Mouse (Mus musculus): Measurements from ENCODE around the gene Casp6. TPM values are rescaled to one million over a fixed set of nuclear protein-coding genes. Genes with fewer than 3 reads are reported as not detected.

Casp6 gene
- polyA plus RNA-seq, 1 experiment from 2014 or later: 16.5 TPM

DNA sequence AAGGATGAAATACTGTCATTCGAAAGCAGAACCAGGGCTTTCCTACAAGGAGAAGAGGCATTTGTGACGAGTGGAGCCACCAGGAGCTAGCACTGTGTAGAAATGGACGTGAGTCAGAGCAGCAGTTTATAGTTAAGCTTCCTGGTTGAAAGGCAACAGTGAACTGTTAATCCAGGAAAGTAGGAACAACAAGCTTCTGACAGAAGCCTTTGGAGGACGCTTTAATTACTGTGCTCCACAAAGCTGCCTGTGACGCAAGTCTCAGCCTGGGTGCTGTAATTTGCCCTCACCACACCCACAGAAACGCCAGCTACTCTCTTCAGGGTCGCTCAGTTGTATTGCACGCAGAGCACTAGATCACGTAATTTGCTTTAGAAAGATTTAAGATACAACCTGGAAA lies 35.3 kb downstream of the Casp6 start:
- no peak overlapping the region for H3K27ac ChIP-seq (ENCODE audit: low read length)
- H3K9ac ChIP-seq (ENCODE audit: low read depth, low read length): no peak overlapping the region
- H3K4me3 ChIP-seq (ENCODE audit: low read depth, low read length): no peak overlapping the region
- no peaks in the 10 kb centered on the region for H3K36me3 ChIP-seq (ENCODE audit: control insufficient read depth, insufficient read depth, low read length)
- no peaks in the 10 kb centered on the region for H3K4me1 ChIP-seq (ENCODE audit: control insufficient read depth, insufficient read depth, low read length)
- no peaks in the 10 kb centered on the region for H3K27me3 ChIP-seq (ENCODE audit: control insufficient read depth, insufficient read depth, low read depth, low read length)
- H3K4me2 ChIP-seq (ENCODE audit: low read length): no peak overlapping the region
- no peak for ATAC-seq
- WGBS: 50% methylated on average over 9 of the region's 9 CpGs
- no peaks in the 10 kb centered on the region for H3K9me3 ChIP-seq (replicated peaks; ENCODE audit: control insufficient read depth, low read length, poor library complexity, severe bottlenecking)

DNA sequence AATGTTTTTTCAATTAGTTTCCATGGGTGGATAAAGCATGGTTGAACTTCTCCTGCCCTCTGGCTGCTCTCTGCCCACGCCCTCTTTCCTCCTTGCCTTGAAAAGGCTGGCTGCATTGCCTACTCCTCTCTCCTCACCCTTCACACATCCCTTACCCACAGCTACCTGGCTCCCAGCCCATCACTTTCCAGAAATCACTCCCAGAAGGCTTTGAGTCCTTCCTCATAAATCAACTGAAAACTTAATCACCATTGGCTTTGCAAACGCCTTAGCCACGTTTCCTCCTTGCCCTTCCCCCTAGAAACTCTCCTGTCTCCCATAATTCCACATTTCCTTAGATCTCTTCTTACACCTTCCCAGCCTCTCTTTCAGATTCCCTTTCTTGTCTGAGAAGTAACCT lies 36.6 kb downstream of the Casp6 start:
- Histone ChIP-seq H3K27ac (ENCODE audit: low read length) (no peak overlapping the region), H3K9ac (ENCODE audit: low read depth, low read length) (no peak overlapping the region), H3K4me1 (ENCODE audit: control insufficient read depth, insufficient read depth, low read length) (no peaks in the 10 kb centered on the region), H3K9me3 (replicated peaks; ENCODE audit: control insufficient read depth, low read length, poor library complexity, severe bottlenecking) (no peaks in the 10 kb centered on the region), H3K36me3 (ENCODE audit: control insufficient read depth, insufficient read depth, low read length) (no peaks in the 10 kb centered on the region), H3K4me2 (ENCODE audit: low read length) (no peak overlapping the region), H3K27me3 (ENCODE audit: control insufficient read depth, insufficient read depth, low read depth, low read length) (no peaks in the 10 kb centered on the region), H3K4me3 (ENCODE audit: low read depth, low read length) (no peak overlapping the region)
- WGBS: 66% methylated on average over 3 of the region's 3 CpGs
- ATAC-seq: no peak

DNA sequence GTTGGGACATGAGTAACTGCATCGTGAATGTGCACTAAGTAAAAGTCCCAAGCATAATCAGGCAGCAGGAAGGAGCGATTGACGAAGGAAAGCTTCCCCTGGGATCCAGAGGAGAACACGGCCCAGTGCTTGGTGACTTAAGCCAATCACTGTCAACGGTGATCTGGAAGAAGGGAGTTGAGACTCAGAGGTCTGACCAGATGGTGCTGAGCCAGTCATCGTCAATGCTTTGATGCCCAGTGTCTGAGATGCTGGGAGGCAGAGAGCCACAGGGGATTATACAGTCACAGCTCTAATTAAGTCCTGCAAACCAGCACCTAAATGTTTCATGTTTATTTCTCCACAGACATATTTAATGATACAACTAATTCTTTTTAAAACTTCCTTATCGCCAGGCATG lies 37.8 kb downstream of the Casp6 start:
- no peaks in the 10 kb centered on the region for H3K27me3 ChIP-seq (ENCODE audit: control insufficient read depth, insufficient read depth, low read depth, low read length)
- no peak overlapping the region for H3K9ac ChIP-seq (ENCODE audit: low read depth, low read length)
- H3K27ac ChIP-seq (ENCODE audit: low read length): no peak overlapping the region
- H3K4me2 ChIP-seq (ENCODE audit: low read length): no peak overlapping the region
- WGBS: 48% methylated on average over 7 of the region's 7 CpGs
- H3K4me3 ChIP-seq (ENCODE audit: low read depth, low read length): no peak overlapping the region
- no peaks in the 10 kb centered on the region for H3K4me1 ChIP-seq (ENCODE audit: control insufficient read depth, insufficient read depth, low read length)
- H3K36me3 ChIP-seq (ENCODE audit: control insufficient read depth, insufficient read depth, low read length): no peaks in the 10 kb centered on the region
- no peaks in the 10 kb centered on the region for H3K9me3 ChIP-seq (replicated peaks; ENCODE audit: control insufficient read depth, low read length, poor library complexity, severe bottlenecking)
- ATAC-seq: no peak

DNA sequence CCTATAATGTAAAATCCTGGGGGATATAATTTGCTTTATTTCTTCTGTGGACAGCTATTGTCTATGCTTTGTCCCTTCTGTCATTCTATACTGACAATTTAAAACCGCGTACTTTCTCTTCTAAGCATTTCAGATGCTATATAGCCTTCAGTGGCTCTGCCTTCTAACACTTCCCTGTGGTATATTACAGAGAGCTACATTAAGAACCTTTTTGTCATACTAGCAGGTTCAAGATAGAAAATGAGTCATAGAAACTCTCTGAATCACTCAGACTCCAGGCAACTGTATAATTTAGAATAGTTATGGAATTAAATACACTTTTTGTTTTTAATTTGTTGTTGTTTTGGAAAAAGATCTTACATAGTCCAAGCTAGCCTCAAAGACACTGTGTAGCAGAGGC lies 39.6 kb downstream of the Casp6 start:
- no peak overlapping the region for H3K4me3 ChIP-seq (ENCODE audit: low read depth, low read length)
- H3K9me3 ChIP-seq (replicated peaks; ENCODE audit: control insufficient read depth, low read length, poor library complexity, severe bottlenecking): no peaks in the 10 kb centered on the region
- ATAC-seq: no peak
- H3K9ac ChIP-seq (ENCODE audit: low read depth, low read length): no peak overlapping the region
- H3K4me1 ChIP-seq (ENCODE audit: control insufficient read depth, insufficient read depth, low read length): no peaks in the 10 kb centered on the region
- no peak overlapping the region for H3K4me2 ChIP-seq (ENCODE audit: low read length)
- H3K36me3 ChIP-seq (ENCODE audit: control insufficient read depth, insufficient read depth, low read length): no peaks in the 10 kb centered on the region
- WGBS: 90% methylated on average over 2 of the region's 2 CpGs
- H3K27me3 ChIP-seq (ENCODE audit: control insufficient read depth, insufficient read depth, low read depth, low read length): no peaks in the 10 kb centered on the region
- H3K27ac ChIP-seq (ENCODE audit: low read length): no peak overlapping the region

DNA sequence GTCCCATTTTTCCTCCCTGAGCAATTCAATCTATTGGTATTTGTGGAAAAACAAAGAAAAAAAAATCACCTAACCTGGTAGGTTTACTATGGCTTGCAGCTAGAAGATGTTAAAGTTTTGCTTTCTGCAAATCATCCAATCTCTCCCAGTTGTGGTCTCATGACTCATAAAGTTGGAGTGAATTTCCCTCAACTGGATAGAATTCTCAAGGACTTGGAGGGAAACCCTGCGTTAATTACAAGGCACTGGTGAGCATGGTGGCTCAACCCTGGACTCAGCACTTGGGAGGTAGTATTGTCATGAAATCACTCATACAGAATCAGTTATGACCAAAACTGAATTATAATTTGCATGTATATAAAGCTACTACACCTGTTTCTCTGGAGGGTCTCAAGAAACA lies 40.1 kb downstream of the Casp6 start:
- Histone ChIP-seq H3K4me3 (ENCODE audit: low read depth, low read length) (no peak overlapping the region), H3K9ac (ENCODE audit: low read depth, low read length) (no peak overlapping the region)
- no peak for ATAC-seq

DNA sequence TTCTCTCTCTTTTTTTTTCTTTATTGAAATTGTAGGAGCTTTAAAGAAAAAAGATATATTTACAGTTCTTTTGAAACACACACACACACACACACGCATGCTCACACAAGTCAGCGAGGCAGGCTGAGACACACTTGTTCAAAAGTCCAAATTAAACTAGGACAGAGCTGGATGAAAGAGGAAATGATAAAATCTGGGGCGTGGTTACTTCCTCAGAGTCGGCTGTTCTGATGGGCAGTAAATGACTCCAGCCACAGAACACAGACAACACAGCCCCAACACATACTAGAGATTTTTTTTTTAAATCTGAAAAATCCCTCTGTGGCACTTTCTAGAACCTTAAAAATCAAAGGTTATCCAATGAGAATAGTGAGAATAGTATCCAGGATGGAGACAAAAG lies 42.6 kb downstream of the Casp6 start:
- no peak overlapping the region for H3K9ac ChIP-seq (ENCODE audit: low read depth, low read length)
- no peak for ATAC-seq
- no peak overlapping the region for H3K4me3 ChIP-seq (ENCODE audit: low read depth, low read length)
- H3K27me3 ChIP-seq (ENCODE audit: control insufficient read depth, insufficient read depth, low read depth, low read length): no peaks in the 10 kb centered on the region
- no peak overlapping the region for H3K4me2 ChIP-seq (ENCODE audit: low read length)
- H3K4me1 ChIP-seq (ENCODE audit: control insufficient read depth, insufficient read depth, low read length): no peaks in the 10 kb centered on the region
- H3K27ac ChIP-seq (ENCODE audit: low read length): no peak overlapping the region
- no peaks in the 10 kb centered on the region for H3K36me3 ChIP-seq (ENCODE audit: control insufficient read depth, insufficient read depth, low read length)
- 88% methylated on average over 4 of the region's 4 CpGs for WGBS
- H3K9me3 ChIP-seq (replicated peaks; ENCODE audit: control insufficient read depth, low read length, poor library complexity, severe bottlenecking): no peaks in the 10 kb centered on the region

More for the DNA sequence above, 40.1 kb downstream of the Casp6 start:
- Histone ChIP-seq H3K4me1 (ENCODE audit: control insufficient read depth, insufficient read depth, low read length) (no peaks in the 10 kb centered on the region), H3K27ac (ENCODE audit: low read length) (no peak overlapping the region), H3K4me2 (ENCODE audit: low read length) (no peak overlapping the region), H3K36me3 (ENCODE audit: control insufficient read depth, insufficient read depth, low read length) (no peaks in the 10 kb centered on the region), H3K9me3 (replicated peaks; ENCODE audit: control insufficient read depth, low read length, poor library complexity, severe bottlenecking) (no peaks in the 10 kb centered on the region), H3K27me3 (ENCODE audit: control insufficient read depth, insufficient read depth, low read depth, low read length) (no peaks in the 10 kb centered on the region)
- 100% methylated on average over 1 of the region's 1 CpGs for WGBS

DNA sequence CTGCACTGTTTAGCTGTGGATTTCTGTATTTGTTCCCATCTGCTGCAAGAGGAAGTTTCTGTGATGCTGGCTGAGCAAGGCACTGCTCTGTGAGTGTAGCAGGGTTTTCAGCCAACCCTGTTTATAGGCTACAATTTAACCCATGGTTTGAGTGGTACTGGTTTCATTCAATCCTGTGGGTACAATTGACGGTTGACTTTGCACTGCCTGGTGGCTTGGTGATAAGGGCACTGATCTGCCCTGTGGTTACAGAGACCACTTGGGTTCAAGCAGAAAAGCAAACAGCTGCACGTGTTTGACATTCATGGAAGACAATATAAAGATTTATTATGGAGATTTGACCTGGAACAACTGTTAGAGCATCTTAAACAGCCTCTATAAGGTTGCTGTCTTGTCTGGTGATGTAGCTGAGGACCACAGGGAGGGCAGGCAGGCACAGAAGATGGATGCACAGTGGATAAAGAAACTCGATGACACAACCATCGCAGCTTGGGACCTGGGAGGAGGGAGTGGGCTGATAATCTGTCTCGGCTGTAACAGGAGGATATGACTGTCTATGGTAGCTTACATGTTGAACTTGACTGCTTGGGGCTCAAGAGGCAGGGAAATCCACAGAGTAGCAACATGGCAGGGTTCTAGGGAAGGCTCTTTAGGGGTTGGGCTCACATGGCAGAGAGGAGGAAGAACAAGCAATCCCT lies 45.1 kb downstream of the Casp6 start:
- H3K4me3 ChIP-seq (ENCODE audit: low read depth, low read length): no peak overlapping the region
- H3K4me1 ChIP-seq (ENCODE audit: control insufficient read depth, insufficient read depth, low read length): no peaks in the 10 kb centered on the region
- no peak for ATAC-seq

DNA sequence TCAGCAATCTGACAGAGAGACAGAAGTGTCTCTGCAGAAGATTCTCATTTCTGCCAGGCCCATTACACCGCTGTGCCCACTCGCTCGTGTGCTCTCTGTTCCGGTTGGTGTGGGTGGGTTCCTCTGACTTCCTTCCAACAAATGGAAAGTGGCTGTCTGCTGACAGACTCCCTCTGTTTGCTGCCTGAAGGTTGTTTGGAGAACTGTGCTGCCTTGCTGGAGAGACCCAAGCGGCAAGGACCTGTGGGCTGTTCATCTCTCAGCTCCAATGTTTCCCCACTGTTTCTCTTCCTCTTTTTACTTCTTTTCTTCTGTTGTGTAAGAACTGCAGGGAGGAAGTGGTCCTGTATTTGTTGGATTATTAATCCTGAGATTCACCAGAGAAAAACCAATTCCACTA lies 47.1 kb downstream of the Casp6 start:
- 86% methylated on average over 5 of the region's 5 CpGs for WGBS
- Histone ChIP-seq H3K9ac (ENCODE audit: low read depth, low read length) (no peak overlapping the region), H3K4me2 (ENCODE audit: low read length) (no peak overlapping the region), H3K27ac (ENCODE audit: low read length) (no peak overlapping the region), H3K4me3 (ENCODE audit: low read depth, low read length) (no peak overlapping the region), H3K27me3 (ENCODE audit: control insufficient read depth, insufficient read depth, low read depth, low read length) (no peaks in the 10 kb centered on the region), H3K9me3 (replicated peaks; ENCODE audit: control insufficient read depth, low read length, poor library complexity, severe bottlenecking) (no peaks in the 10 kb centered on the region), H3K4me1 (ENCODE audit: control insufficient read depth, insufficient read depth, low read length) (no peaks in the 10 kb centered on the region), H3K36me3 (ENCODE audit: control insufficient read depth, insufficient read depth, low read length) (no peaks in the 10 kb centered on the region)
- ATAC-seq: no peak

More for the DNA sequence above, 45.1 kb downstream of the Casp6 start:
- 82% methylated on average over 5 of the region's 5 CpGs for WGBS
- Histone ChIP-seq H3K27me3 (ENCODE audit: control insufficient read depth, insufficient read depth, low read depth, low read length) (no peaks in the 10 kb centered on the region), H3K4me2 (ENCODE audit: low read length) (no peak overlapping the region), H3K9me3 (replicated peaks; ENCODE audit: control insufficient read depth, low read length, poor library complexity, severe bottlenecking) (no peaks in the 10 kb centered on the region), H3K27ac (ENCODE audit: low read length) (no peak overlapping the region), H3K9ac (ENCODE audit: low read depth, low read length) (no peak overlapping the region), H3K36me3 (ENCODE audit: control insufficient read depth, insufficient read depth, low read length) (no peaks in the 10 kb centered on the region)

DNA sequence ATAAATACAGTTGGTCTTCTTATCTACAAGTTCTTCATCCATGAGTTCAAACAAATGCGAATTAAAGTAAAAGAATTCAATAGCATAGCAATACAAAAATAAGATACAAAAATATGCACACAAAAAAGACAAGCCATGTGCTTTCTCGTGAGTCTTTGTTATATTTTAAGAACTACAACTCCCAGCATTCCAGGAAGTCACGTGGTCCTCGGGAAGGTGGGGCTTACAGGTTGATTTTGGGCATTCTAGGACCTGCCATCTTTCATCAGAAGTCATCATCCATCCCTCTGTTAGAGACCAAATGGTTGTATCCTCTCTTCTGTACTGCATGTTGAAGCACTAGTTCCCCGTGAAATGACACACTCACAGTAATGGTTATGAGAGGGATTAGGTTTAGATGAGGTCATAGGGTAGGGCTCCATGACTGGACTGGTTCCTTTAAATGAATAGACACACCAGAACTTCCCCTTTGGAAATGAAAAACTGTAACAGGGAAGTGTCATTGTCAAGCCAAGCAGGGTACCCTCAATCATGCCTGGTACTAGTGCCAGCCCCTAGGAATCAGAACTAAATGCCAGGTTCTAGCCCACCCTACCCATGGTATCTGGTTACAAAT lies 48.0 kb downstream of the Casp6 start:
- H3K4me3 ChIP-seq (ENCODE audit: low read depth, low read length): no peak overlapping the region
- H3K27ac ChIP-seq (ENCODE audit: low read length): no peak overlapping the region
- no peak for ATAC-seq
- 83% methylated on average over 5 of the region's 5 CpGs for WGBS
- no peak overlapping the region for H3K4me2 ChIP-seq (ENCODE audit: low read length)
- H3K9ac ChIP-seq (ENCODE audit: low read depth, low read length): no peak overlapping the region
- no peaks in the 10 kb centered on the region for H3K36me3 ChIP-seq (ENCODE audit: control insufficient read depth, insufficient read depth, low read length)
- no peaks in the 10 kb centered on the region for H3K9me3 ChIP-seq (replicated peaks; ENCODE audit: control insufficient read depth, low read length, poor library complexity, severe bottlenecking)
- no peaks in the 10 kb centered on the region for H3K27me3 ChIP-seq (ENCODE audit: control insufficient read depth, insufficient read depth, low read depth, low read length)
- no peaks in the 10 kb centered on the region for H3K4me1 ChIP-seq (ENCODE audit: control insufficient read depth, insufficient read depth, low read length)

Data from midbrain, embryonic 16.5 days (tissue).